Mouse (Mus musculus) regulatory T cell (primary cell): ENCODE measurements around the gene Cyth1.

Experiments used
- in situ Hi-C: fragments of 300-600 bp; cut with MboI, MseI; formaldehyde crosslinking; loops from one replicate; pipeline ENCODE4 v1.15.1; 2025; ENCODE audit warnings: high pct_unique_total_duplicates

The Cyth1 gene

GRCm38 (mm10) chr11:118225862-118226261, 22.5 kb downstream of the Cyth1 start:
- in situ Hi-C loops: loop anchor here (10.0 to 25.0 kb wide), 2 partner anchors 889 to 929 kb away; no protein-coding TSS in a partner anchor

GRCm38 (mm10) chr11:118225056-118225836, 23.1 kb downstream of the Cyth1 start:
- in situ Hi-C loops: loop anchor here (10.0 to 25.0 kb wide), 2 partner anchors 888 to 930 kb away; no protein-coding TSS in a partner anchor

DNA sequence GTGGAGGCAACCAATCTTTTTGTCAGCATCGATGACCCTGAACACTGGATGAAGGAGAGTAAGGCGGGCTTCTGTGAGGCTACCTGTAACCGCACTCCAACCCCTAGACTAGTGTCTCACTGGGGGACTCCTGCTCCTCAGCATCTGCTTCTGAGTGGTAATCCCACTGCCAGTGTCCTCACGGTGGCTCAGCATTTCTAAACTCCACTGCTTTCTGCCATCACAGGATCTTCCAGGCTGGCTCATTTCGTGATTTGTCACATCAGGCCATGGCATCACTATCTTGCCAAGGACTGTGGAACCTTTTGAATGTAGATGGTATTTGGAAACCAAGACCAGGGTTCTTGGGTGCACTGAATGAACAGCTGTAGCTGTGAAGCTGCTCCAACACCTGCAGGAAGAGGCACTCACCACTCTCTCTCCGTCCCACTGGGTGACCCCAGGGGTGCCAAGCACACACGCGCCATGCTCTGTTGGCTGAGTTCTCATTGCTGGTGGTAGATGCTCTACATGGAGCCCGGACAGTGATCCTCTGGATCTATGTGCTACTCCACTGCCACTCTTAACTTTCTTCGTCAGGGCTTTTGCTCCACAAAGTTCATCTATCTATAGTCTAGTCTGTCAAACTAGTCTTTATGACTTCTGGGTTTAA, 24.9 kb downstream of the Cyth1 start:
- in situ Hi-C loops: loop anchor here (10.0 kb wide), 1 partner anchor 931 kb away; no protein-coding TSS in a partner anchor

DNA sequence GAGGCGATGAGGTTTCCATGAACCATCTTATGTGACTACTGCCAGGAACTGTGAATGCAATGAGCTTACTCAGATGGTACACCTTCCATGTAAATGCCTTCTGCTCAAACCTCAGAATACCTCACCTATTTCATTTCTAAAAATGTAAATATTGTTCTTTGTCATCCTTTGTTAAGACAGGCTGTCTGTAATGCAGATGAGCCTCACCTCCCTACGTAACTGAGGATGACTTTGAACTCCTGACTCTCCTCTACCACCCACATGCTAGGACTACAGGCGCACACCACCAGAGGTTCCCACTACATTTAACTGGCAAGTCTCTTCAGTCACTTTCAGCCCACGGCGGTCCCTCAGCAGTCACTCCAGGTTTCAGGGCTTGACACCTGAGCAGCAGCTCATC, 25.5 kb downstream of the Cyth1 start:
- in situ Hi-C loops: loop anchor here (10.0 kb wide), 1 partner anchor 932 kb away; no protein-coding TSS in a partner anchor

- in situ Hi-C loops: loop anchor here (10.0 kb wide), 1 partner anchor 932 kb away; no protein-coding TSS in a partner anchor
These were observed 26.0 kb downstream of the Cyth1 start for GRCm38 (mm10) chr11:118222351-118222885.

DNA sequence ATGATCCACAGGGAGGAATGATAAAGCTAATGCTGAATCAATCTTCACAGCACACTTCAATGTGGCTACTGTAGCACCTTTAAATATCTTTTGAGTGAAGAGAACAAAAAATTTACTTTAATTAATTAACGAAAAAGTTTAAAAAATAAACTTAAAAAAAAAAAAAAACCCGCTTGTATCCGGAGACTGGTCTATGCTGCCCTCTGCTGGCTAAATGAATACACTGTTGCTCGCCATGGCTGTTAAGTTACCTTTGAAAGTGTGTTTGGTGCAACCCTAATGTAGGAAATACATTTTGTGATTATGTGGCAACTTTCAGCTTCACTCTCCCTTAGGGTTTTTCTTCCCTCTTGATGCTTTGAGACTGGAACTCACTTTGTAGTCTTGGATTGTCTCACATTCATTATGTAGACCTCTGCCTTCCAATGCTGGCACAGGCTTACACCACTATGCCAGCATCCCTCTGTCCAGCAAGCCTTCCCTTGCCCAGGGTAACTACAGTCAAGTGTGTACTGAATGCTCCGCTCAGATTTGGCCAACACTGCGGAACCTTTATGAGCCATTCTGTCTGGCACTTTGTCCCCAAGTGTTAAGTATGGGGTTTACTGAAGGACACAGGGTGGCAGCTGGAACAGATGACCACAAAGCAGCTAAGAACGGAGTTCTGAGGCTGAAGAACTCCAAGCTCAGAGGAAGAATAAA, 27.7 kb downstream of the Cyth1 start:
- in situ Hi-C loops: loop anchor here (10.0 kb wide), 1 partner anchor 934 kb away; no protein-coding TSS in a partner anchor

DNA sequence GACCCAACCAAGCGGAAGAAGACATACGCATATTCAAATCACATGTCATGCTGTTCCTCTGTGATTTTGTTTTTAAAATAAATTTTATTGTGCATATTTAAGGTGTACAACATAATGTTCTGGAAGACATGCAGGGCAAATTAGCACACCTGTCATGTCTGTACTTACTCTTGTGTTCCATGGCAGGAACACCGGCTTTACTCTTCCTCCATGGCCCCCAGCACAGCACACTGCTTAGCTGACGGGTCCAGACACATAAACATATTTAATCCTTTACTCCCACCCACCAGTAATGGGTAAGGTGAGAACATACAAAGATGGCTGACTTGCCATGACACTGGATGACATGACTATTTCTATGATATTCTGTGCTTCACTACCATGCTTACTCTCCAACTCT, 29.3 kb downstream of the Cyth1 start:
- in situ Hi-C loops: loop anchor here (5.0 kb wide), 1 partner anchor 72 kb away; no protein-coding TSS in a partner anchor

DNA sequence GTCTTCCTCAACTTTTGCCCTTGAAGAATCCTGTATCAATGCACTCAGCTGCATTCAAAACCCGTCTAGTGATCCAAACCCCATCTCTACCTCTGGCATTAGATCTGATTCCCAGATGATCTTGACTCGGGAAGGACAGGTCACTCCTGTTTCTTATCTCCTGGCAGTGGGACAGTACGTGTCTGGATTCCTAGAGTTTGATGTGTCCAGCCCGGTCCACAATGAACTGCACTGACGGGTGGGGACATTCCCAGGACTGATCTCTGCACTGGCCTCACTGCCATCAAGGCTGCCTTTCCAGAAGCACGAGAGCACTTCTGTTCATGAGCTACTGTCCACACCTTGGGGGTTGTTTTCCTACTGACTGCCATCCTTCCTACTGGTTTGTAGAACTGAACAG, 31.9 kb downstream of the Cyth1 start:
- in situ Hi-C loops: loop anchor here (5.0 kb wide), 1 partner anchor 69 kb away; no protein-coding TSS in a partner anchor

DNA sequence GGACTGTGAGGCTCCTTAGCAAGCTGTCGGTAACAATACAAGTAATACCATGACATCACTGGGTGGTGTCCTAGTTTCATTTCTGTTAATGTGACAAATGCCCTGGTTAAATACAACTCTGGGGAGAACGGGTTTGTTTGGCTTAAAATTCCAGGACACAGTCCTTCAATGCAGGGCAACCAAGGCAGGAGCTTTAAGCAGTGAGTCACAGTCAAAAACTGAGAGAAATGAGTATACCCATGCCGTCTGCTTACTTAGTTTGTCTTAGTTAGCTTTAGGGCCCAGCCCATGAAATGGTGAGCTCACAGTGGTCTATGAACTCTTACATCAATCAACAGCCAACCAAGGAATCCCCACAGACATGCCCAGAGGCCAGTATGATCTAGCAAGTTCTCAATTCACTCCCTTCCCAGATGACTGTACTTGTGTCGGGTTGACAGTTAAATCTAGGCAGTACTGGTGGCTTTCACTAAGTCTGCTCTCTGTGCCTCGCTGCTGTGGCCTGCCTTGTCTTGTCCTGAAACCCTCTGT, 32.4 kb downstream of the Cyth1 start:
- in situ Hi-C loops: loop anchor here (5.0 kb wide), 1 partner anchor 69 kb away; no protein-coding TSS in a partner anchor

GRCm38 (mm10) chr11:118212636-118213112, 35.7 kb downstream of the Cyth1 start:
- in situ Hi-C loops: no loop called here

DNA sequence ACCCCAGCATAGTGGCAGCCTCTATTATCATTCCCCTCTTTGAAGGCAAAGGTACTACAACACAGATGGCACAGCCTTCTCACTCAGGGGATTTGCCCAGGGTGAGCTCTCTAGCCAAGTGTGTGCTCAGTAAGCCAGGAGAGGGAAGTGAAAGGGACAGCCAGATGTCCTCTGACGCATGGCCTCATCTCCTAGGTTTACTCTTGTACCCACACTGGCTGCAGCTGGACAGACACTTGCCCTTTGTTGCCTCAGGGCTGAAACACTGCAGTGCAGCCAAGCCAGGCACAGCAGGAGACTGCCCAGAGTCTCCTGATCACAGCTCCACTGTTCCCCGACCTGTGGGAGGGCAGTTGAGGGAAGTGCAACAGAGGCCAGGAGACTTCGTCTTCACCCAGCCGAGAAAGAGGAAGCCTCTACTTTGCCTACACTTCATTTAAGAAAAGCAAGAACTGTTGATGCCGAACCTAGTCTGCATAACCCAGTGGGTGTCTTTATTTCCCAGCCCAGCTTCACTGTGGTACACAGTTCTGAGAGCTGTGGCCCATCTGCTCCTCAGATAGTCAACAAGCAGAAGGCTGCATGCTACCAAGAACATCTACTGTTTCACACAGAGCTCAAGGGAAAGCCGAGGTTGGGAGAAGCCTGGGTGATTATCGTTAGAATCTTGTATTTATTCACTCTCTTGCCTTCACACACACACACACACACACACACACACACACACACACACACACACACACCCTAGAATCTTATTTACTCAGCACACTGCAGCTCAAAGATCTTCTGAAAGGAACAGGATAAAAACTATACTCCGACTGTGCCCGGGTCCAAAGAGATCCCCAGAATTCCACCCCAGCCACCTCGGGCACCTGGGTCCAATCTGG, 36.4 kb downstream of the Cyth1 start:
- in situ Hi-C loops: no loop called here

GRCm38 (mm10) chr11:118210962-118211361, 37.4 kb downstream of the Cyth1 start:
- in situ Hi-C loops: no loop called here

GRCm38 (mm10) chr11:118210116-118210515, 38.3 kb downstream of the Cyth1 start:
- in situ Hi-C loops: no loop called here

- in situ Hi-C loops: no loop called here
These were observed 39.0 kb downstream of the Cyth1 start for GRCm38 (mm10) chr11:118209376-118209775.

DNA sequence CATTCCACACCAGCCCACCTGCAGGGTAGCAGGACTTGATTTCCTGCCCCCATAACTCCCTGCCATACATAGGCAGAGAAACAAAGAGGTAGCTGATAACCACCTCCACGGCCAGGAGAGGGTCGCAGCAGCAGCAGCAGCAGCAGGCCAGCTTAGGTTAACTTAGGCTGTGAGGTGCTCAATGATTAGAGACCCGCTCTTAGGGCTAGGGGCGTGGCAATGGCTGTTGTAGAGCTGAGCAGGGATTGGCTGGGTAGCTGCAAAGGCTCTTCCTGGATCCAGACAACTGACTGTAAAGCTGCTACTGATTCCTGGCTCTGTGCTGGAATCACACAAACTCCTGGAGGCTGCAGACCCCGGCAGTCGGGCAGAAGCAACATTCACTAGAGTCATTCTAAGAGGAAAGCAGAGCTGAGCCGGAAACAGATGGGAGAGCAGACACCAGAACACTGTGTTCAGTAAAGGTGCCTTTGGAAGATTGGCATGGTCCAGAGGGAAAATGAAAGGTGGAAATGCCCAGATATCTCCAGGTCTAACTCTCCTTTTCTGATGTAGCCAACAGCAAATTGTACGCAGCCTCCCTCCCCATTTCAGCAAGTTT, 39.6 kb downstream of the Cyth1 start:
- in situ Hi-C loops: no loop called here

GRCm38 (mm10) chr11:118207424-118208033, 40.9 kb downstream of the Cyth1 start:
- in situ Hi-C loops: no loop called here

DNA sequence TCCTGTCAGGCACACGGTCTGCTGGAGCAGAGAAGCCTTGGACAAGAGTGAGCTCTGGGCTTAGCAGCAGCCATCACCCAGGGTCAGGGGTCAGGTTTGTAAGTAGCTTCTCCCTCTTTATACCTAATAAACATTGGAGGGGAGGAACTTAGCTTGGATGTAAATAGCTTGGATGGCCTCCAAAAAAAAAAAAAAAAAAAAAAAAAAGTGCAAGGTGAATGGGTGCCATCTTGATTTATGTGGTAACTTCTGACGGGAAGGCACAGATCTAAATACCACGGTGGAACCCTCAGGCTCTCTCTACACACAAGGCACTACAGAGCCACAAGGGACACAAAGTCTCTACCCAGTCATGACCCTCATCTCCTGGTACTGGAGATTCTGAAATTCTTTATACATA, 42.1 kb downstream of the Cyth1 start:
- in situ Hi-C loops: no loop called here

DNA sequence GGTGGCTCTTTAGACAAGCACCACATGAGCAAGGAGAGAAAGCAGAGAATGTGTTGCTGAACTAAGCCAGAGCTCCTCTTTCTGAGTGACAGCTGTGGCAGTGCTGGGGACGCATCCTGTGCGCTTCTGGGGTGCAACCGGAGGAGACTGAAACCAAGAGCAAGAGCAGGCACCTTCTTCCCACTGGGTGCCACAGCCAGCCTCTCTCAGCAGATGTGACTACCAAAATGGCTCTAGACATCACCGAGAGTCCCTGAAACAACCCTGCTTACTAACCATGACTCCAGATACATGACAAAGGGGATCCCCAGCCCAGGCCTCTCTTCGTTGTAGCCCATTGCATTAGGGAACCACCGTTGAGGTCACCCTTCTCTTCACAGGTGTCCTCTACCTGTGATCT, 44.9 kb downstream of the Cyth1 start:
- in situ Hi-C loops: no loop called here
